Mouse (Mus musculus) C2C12 (cell line): Measurements from ENCODE around the gene Polh. TPM values are rescaled to one million over a fixed set of nuclear protein-coding genes. Genes with fewer than 3 reads are reported as not detected.

ENCODE experiments used
- H3K27me3 ChIP-seq: one replicate; pipeline ENCODE4 v1.6.1; 2011; ENCODE audit not compliant: control insufficient read depth, insufficient read depth, insufficient read length
- H3K36me3 ChIP-seq: one replicate; pipeline ENCODE4 v1.6.1; 2011; ENCODE audit not compliant: control insufficient read depth, insufficient read depth
- H3K4me3 ChIP-seq: one replicate; pipeline ENCODE4 v1.5.1; 2011; ENCODE audit warnings: mild to moderate bottlenecking, control low read depth; ENCODE audit not compliant: poor library complexity, insufficient read depth, severe bottlenecking
- H3K79me2 ChIP-seq: one replicate; pipeline ENCODE4 v1.6.1; 2011; ENCODE audit not compliant: control insufficient read depth, insufficient read depth
- H3K79me3 ChIP-seq: one replicate; pipeline ENCODE4 v1.6.1; 2011; ENCODE audit warnings: low read depth, control low read depth
- H3ac ChIP-seq: one replicate; pipeline ENCODE3; 2011; ENCODE audit warnings: low read depth; ENCODE audit not compliant: control insufficient read depth, insufficient read length
- CEBPB ChIP-seq: IDR thresholded peaks from one replicate; pipeline ENCODE4 v1.6.1; 2011; ENCODE audit warnings: low read depth, mild to moderate bottlenecking, control low read depth, moderate library complexity
- CTCF ChIP-seq: IDR thresholded peaks from one replicate; pipeline ENCODE4 v1.5.1; 2011; ENCODE audit not compliant: control insufficient read depth, insufficient read depth, insufficient read length
- FOSL1 ChIP-seq: IDR thresholded peaks from one replicate; pipeline ENCODE4 v1.8.0; 2011; ENCODE audit warnings: mild to moderate bottlenecking, low read length; ENCODE audit not compliant: poor library complexity, insufficient read depth, severe bottlenecking
- MAX ChIP-seq: IDR thresholded peaks from one replicate; pipeline ENCODE4 v1.6.1; 2011; ENCODE audit warnings: mild to moderate bottlenecking, control low read depth
- MYOD1 ChIP-seq: IDR thresholded peaks from one replicate; pipeline ENCODE4 v1.6.1; 2011; ENCODE audit warnings: low read depth; ENCODE audit not compliant: control insufficient read depth, insufficient read length
- MYOG ChIP-seq: IDR thresholded peaks from one replicate; pipeline ENCODE4 v1.6.1; 2011; ENCODE audit not compliant: control insufficient read depth, insufficient read length; ENCODE audit errors: extremely low read depth
- USF1 ChIP-seq: IDR thresholded peaks from one replicate; pipeline ENCODE4 v1.6.1; 2011; ENCODE audit warnings: low read depth, mild to moderate bottlenecking, control low read depth, moderate library complexity
- polyA plus RNA-seq: library from polyadenylated mRNA; unstranded; fragments of >200 nt; fragmentation: generic; extraction: Trizol; gene quantifications from one replicate; pipeline ENCODE4 v1.2.1, GENCODE M21; 2012; ENCODE audit warnings: missing spikeins

Gene Polh
- polyA plus RNA-seq, 1 experiment = 14.4 TPM

DNA sequence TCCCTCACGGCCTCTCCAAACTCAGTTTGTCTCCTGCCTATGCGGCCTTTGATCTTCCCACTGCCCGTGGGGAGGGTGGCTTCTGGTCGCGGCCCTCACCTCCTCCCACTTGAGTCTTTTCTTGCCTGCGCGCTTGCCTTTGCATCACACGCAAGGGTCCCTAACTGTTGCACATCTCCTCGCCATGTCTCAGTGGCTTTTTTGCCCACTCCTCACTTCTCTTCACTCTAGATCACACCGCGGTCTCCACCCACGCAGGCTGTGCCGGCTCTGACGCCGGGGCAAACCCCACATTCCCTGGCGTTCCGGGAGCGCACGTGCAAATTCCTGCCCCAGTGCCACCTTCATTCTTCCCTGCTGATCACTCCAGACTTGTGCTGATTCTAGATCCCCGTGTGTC lies 633 bp upstream of the Polh start:
- no peak for TF ChIP-seq CEBPB
- TF ChIP-seq CTCF = no peak
- TF ChIP-seq FOSL1 = no peak
- TF ChIP-seq MAX = peak; percentile 54

DNA sequence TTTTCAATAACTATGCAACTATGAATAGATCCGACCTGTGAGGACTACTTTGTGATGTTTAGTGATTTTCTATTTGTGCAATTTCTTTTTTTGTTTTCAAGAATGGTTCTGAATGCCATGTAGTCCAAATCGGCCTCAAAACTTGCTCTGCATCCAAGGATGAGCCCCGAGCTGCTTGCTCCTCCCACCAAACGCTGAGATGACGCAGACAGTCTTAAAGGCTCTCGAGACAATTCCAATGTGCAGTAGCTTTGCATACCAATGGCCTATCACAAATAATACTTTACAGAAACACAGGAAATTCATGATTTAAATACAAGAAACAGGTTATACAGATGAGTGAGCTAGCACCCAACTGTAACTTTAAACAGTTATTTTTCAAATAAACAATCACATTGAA lies 1.3 kb downstream of the Polh start:
- peaks cover 65% of the 10 kb centered on the region for H3K79me3 ChIP-seq
- TF ChIP-seq CTCF (no peak), FOSL1 (no peak), MYOG (no peak), CEBPB (no peak), MYOD1 (no peak), USF1 (no peak), MAX (no peak)
- peak overlapping the region; percentile 74 for H3K4me3 ChIP-seq
- H3K27me3 ChIP-seq = no peaks in the 10 kb centered on the region
- H3ac ChIP-seq = no peak overlapping the region
- H3K79me2 ChIP-seq = peaks cover 96% of the 10 kb centered on the region
- peaks cover 56% of the 10 kb centered on the region for H3K36me3 ChIP-seq

More for the DNA sequence above, 633 bp upstream of the Polh start:
- Histone ChIP-seq H3ac (peak overlapping the region; percentile 96), H3K27me3 (no peaks in the 10 kb centered on the region), H3K36me3 (peaks cover 57% of the 10 kb centered on the region), H3K79me3 (peaks cover 64% of the 10 kb centered on the region), H3K79me2 (peaks cover 97% of the 10 kb centered on the region), H3K4me3 (peak overlapping the region; percentile 74)

DNA sequence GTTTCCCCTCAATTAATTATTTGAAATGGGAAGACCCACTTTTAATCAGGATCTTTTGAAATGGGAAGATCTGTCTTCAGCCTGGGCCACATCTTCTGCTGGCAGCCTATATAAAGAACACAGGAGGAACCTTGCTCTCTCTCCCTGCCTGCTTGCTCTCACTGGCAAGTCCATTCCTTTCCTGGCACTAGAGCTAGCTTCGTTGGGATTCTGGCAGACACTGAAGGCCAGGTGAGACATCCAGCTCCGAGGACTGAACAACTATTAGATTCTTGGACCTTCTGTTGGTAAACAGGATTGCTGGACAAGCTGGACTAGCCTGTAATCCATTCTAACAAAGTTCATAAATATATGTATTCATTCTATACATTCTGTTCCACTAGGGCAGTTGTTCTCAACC lies 13.6 kb downstream of the Polh start:
- no peak for TF ChIP-seq MYOD1
- no peak for TF ChIP-seq FOSL1
- TF ChIP-seq CTCF = no peak
- no peak for TF ChIP-seq MYOG
- TF ChIP-seq USF1 = no peak
- TF ChIP-seq MAX = no peak
- TF ChIP-seq CEBPB = no peak
- H3K79me3 ChIP-seq = peaks cover 6% of the 10 kb centered on the region
- H3K36me3 ChIP-seq = peaks cover 77% of the 10 kb centered on the region
- H3ac ChIP-seq = no peak overlapping the region
- H3K79me2 ChIP-seq = peaks cover 20% of the 10 kb centered on the region
- no peak overlapping the region for H3K4me3 ChIP-seq
- no peaks in the 10 kb centered on the region for H3K27me3 ChIP-seq

DNA sequence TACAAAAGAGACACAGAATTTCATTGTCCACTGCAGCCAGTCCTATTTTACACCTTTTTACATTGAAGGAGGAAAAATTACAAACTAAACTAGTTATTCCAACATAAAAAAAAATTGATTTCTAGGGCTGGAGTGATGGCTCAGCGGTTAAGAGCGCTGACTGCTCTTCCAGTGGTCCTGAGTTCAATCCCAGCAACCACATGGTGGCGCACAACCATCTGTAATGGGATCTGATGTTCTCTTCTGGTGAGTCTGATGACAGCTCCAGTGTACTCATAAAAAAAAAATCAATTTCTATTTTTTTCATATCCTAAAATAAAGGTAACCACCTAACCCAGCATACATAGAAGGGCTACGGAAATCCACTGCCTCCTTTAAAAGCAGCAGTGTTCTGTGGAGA lies 20.2 kb downstream of the Polh start:
- H3K79me2 ChIP-seq = no peaks in the 10 kb centered on the region
- no peak overlapping the region for H3ac ChIP-seq
- TF ChIP-seq CTCF (no peak), MYOG (no peak), MAX (no peak), MYOD1 (no peak), FOSL1 (no peak), CEBPB (no peak), USF1 (no peak)
- peaks cover 87% of the 10 kb centered on the region for H3K36me3 ChIP-seq
- no peaks in the 10 kb centered on the region for H3K79me3 ChIP-seq
- no peaks in the 10 kb centered on the region for H3K27me3 ChIP-seq
- H3K4me3 ChIP-seq = no peak overlapping the region

DNA sequence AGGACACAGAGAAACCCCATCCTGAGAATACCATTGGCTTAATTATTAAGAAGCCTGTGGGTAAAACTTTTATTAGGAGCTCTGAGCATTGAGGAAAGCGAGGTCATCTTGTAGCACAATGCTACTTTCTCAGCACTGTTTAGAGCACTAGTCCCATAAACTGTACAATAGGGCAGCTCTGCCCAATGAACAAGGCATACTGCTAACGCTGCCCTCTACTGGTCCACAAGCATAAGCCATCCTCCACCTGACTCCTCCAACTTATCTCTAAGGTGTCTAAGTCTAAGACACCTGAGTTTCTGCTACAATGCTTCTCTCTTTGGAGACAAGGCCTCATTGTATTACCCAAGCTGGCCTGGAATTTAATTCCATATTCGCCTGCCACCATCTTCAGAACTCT lies 31.9 kb downstream of the Polh start:
- TF ChIP-seq MAX (no peak), CTCF (peak; percentile 8)
- Histone ChIP-seq H3K79me2 (no peaks in the 10 kb centered on the region), H3K4me3 (no peak overlapping the region), H3K36me3 (peaks cover 76% of the 10 kb centered on the region), H3ac (no peak overlapping the region), H3K79me3 (peaks cover 2% of the 10 kb centered on the region), H3K27me3 (no peaks in the 10 kb centered on the region)

DNA sequence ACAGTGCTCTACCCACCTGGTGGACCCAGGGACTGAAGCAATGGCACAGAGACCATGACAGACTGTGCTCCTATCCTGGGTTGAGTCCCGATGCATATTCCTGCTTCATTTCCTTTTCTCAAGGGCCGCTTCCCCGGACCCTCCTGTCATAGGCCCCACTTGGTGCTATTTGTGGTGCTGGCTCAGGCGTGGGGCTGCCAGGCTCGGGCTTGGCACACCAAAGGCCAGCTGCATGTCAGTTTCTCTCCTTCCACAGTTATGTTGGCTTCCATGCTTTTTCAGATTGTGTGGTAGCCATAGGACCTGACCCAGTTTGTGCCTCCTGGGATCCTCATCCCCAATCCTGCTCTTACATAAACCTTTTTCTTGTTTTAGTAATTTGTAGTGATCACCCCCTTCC lies 33.7 kb downstream of the Polh start:
- peaks cover 84% of the 10 kb centered on the region for H3K36me3 ChIP-seq

More for the DNA sequence above, 33.7 kb downstream of the Polh start:
- Histone ChIP-seq H3ac (no peak overlapping the region), H3K27me3 (no peaks in the 10 kb centered on the region), H3K4me3 (no peak overlapping the region), H3K79me2 (no peaks in the 10 kb centered on the region), H3K79me3 (peaks cover 2% of the 10 kb centered on the region)
- TF ChIP-seq USF1 (no peak), CTCF (no peak)
